Mouse (Mus musculus) thymus, adult 18-20 months (tissue): ENCODE data around the gene Nufip2.
A peak's percentile ranks its signal among the peaks of the same experiment; 100 is the strongest.

ENCODE experiments used
- DNase-seq, 2 experiments: peaks; one replicate each; pipeline ENCODE4 v3.0.0; 2022; ENCODE audit warnings: mixed read lengths in 2 of 2

Nufip2 gene

DNA sequence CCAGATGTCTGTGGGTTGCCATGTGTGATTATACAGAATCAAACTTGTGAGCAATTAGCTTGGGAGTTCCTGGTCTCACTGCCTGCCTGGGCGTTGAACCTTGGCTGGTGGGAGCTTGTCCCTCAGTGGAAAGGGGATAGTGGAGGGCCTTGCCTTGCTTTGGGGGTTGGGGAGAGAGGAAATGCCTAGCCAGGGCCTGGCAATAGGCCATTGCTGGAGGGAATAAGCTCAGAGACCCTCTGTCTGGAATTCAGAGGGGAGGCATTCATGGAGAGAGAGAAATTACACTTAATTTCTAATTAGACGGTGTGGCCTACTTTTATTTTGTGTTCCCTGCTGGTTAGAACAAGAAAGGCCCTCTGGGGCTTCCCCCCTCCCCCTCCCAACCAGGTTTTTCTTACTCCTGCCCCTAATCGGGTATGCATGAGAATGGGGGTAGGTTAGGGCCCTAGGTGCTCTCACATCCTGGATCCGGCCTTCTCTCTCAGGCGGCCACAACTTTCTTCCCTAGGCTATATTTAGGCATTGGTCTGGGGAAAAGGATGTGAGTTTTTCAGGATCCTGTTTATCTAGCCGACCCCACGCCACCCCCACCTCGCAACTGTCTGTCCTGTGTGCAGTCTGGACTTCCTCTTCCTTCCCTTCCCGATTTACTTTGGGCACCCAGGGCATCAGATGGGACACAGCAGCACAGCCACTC is 89.9 kb downstream of the Nufip2 start:
- no peak for DNase-seq

DNA sequence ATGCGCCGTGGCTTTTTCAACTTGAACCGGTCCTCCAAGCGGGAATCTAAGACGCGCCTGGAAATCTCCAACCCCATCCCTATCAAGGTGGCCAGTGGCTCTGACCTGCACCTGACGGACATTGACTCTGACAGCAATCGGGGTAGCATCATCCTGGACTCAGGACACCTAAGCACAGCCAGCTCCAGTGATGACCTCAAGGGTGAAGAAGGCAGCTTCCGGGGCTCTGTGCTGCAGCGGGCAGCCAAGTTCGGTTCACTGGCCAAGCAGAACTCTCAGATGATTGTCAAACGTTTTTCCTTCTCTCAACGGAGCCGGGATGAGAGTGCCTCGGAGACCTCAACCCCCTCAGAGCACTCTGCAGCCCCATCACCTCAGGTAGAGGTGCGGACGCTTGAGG is 91.5 kb downstream of the Nufip2 start:
- DNase-seq, result no peak

- DNase-seq, result no peak
These were observed 92.0 kb downstream of the Nufip2 start for GRCm38 (mm10) chr11:77777937-77778336.

- no peak for DNase-seq
These were observed 93.3 kb downstream of the Nufip2 start for GRCm38 (mm10) chr11:77779240-77779639.

GRCm38 (mm10) chr11:77781088-77781487 is 95.1 kb downstream of the Nufip2 start:
- DNase-seq, result no peak

DNA sequence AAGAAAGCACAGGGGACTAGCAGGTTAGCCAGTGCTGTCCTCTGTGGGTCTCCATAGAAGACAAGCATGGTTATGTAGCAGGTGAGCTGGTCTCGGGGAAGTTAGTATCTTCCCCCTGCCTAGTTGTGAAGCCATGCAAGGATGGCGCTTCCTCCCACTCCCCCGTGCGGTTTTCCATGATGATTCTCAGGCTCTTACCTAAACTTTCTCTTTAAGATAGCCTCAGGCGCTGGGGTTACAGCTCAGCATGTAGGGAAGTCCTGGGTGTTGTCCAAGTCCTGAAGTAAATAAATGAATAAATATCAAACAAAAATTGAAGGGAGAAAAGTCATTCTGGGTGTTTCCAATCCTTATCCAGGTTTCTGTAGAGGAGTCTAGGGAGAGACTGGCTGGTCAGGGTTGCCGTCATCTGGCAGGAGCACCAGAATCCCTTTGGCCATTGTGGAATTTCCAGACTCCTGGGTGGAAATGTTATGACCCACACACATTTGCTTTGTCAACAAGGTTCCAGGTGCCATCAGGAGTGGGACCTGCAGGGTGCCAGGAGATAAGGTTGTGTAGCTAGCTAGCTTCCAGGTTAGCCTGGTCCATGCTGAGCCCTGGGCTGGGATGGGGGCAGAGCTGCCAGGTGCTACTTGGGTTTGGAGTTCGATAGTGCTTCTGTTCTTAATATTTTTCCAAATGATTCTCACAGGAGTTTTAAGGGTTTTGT is 96.3 kb downstream of the Nufip2 start:
- DNase-seq, result no peak

DNA sequence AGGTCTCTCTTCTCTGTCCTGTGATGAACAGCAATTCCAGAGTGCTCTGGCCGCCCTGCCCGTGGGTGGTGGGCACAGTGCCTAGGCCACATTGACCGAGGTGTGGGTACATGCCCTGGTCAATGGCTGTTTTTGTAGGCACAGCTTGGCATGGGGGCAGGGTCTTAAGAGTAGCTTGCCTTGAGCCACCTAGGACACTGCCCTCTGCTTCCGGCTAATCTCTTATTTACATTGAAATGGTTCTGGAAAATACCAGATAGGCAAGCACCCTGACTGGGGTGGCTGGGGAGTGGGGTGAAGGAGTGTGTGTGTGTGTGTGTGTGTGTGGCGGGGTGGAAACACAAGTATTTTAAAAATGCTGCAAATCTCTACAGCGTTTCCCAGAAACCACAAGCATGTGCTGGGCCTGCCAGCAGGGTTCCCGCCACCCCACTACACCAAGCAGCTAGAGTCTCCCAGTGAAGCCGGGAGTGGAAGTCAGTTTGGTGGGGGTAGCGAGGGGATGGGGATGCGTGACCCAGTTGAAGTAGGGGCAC is 97.3 kb downstream of the Nufip2 start:
- no peak for DNase-seq

- DNase-seq, result peak in 1 of 2 experiments; percentile 44
These were observed 98.0 kb downstream of the Nufip2 start for GRCm38 (mm10) chr11:77783747-77784646.

DNA sequence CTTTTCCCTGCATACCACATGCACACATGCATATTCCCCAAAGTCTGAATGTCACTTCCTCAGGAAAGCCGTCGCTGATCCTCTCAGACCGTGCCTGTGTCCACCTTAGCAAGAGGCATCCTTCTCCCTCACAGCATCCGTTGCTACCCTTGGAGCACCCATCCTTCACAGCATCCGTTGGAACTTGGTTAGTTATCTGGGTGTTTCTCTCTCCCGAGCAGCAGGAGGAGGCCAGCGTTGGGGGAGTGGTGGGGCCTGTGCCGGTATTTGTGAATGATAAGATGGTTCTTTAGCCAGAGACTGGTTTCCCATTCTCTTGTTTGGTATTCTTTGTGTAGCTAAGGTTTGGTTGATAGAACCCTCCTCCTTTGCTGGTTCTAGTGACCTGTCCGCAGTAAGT is 98.9 kb downstream of the Nufip2 start:
- DNase-seq, result no peak

GRCm38 (mm10) chr11:77785396-77785767 is 99.4 kb downstream of the Nufip2 start:
- no peak for DNase-seq

DNA sequence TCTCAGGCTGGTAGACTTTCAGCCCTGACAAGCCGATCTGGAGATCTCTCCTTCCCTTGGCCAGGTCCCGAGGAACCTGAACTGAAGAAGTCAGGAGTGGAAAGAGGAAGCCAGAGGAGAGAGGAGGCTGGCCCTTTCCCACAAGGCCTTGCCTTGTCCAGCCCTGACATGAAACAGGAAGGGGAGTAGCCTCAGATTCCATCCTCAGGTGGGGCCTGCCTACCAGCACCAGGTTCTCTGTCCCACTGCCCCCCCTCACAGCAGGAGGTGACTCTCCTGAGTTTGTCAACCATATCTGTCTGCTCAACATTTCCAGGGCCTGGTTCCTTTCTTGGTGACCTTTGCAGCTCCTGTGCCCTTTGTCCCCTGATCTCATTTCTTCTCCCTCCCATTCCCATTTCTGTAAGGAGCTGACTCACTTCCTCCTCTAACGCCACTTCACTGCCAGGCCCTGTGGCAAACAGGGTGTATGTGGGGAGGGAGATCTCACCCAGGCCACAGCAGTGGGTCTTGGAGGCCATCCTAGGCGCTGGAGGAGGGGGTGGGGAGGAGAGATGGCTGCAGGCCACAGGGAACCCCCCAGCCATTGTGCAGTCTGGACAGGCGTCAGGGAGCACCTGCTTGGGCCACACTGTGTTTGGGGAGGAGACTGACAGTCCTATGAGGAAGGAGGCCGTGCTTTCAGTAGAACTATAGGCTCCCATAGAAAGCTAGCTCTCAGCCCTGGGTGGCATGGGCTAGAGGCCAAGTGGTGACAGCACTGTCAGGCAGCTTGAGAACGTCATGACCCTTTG is 100.0 kb downstream of the Nufip2 start:
- no peak for DNase-seq

GRCm38 (mm10) chr11:77787707-77788106 is 101.8 kb downstream of the Nufip2 start, which contains the start of gene Gm10277:
Gm10277 (minus strand) TSS chr11:77787747.
- no peak for DNase-seq

- no peak for DNase-seq
These were observed 103.6 kb downstream of the Nufip2 start for GRCm38 (mm10) chr11:77789512-77789911.

DNA sequence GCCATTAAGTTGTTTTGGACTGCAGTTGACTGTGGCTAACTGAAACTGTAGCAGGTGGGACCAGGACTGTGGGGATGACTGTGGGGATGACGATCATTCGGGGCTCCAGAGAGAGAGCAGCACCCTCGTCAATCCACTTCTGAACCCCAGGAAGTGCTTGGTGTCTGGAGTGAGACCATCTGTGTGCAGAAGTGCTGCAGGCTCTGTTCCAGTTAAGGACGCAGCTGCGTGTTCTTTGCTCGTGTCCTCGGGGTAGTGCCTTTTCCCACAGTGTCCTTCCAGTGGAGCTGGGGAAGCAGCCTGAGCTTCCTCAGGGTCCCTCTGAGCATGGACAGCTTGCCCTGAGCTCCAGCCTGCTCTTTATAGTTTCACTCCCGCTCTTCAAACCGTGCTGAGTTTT is 104.3 kb downstream of the Nufip2 start:
- peak in 1 of 2 experiments; percentile 63 for DNase-seq

GRCm38 (mm10) chr11:77791241-77791727 is 105.3 kb downstream of the Nufip2 start:
- no peak for DNase-seq
